Mouse (Mus musculus) bone marrow macrophage, adult 2 months (primary cell): Measurements from ENCODE around the gene Rab11fip5. TPM values are rescaled to one million over a fixed set of nuclear protein-coding genes. Genes with fewer than 3 reads are reported as not detected.

Source experiments
- H3K27ac ChIP-seq: 2 replicates; pipeline ENCODE4 v1.5.1; 2012; ENCODE audit warnings: low read depth, low read length; ENCODE audit not compliant: insufficient read depth
- H3K4me1 ChIP-seq: 2 replicates; pipeline ENCODE4 v1.6.1; 2012; ENCODE audit warnings: low read length; ENCODE audit not compliant: control insufficient read depth, insufficient read depth
- H3K4me3 ChIP-seq: 2 replicates; pipeline ENCODE4 v1.5.1; 2012; ENCODE audit warnings: mild to moderate bottlenecking, low read length, moderate library complexity; ENCODE audit not compliant: insufficient read depth
- CTCF ChIP-seq: IDR thresholded peaks from 2 replicates; pipeline ENCODE4 v1.5.1; 2012; ENCODE audit warnings: low read depth, mild to moderate bottlenecking, low read length, moderate library complexity
- POLR2A ChIP-seq: IDR thresholded peaks from 2 replicates; pipeline ENCODE4 v1.6.1; 2012; ENCODE audit warnings: mild to moderate bottlenecking, low read depth, low read length, borderline replicate concordance
- polyA plus RNA-seq: library from polyadenylated mRNA; stranded (reverse); fragments of >200 nt; gene quantifications from 2 replicates; pipeline ENCODE4 v1.2.4, GENCODE M21; 2012; ENCODE audit not compliant: missing spikeins, insufficient read depth, insufficient read length

The Rab11fip5 gene
- polyA plus RNA-seq, 1 experiment = 160 TPM

- Histone ChIP-seq H3K4me1 (peaks cover 26% of the 10 kb centered on the region), H3K27ac (no peak overlapping the region), H3K4me3 (no peak overlapping the region)
- TF ChIP-seq CTCF (no peak), POLR2A (no peak)
Measured at GRCm38 (mm10) chr6:85294004-85294379, 80.4 kb downstream of the Rab11fip5 start.

GRCm38 (mm10) chr6:85293255-85294003, 81.0 kb downstream of the Rab11fip5 start:
- Histone ChIP-seq H3K4me1 (peaks cover 26% of the 10 kb centered on the region), H3K4me3 (no peak overlapping the region), H3K27ac (no peak overlapping the region)
- TF ChIP-seq POLR2A (no peak), CTCF (no peak)

GRCm38 (mm10) chr6:85290869-85291824, 83.3 kb downstream of the Rab11fip5 start:
- H3K27ac ChIP-seq = 0 out of 2 replicates have a peak overlapping the region, but pooled peaks have one; percentile 23
- peaks cover 18% of the 10 kb centered on the region for H3K4me1 ChIP-seq
- TF ChIP-seq CTCF (peak; percentile 98), POLR2A (no peak)
- H3K4me3 ChIP-seq = no peak overlapping the region

- TF ChIP-seq CTCF (no peak), POLR2A (no peak)
- Histone ChIP-seq H3K4me1 (peaks cover 1% of the 10 kb centered on the region), H3K27ac (no peak overlapping the region), H3K4me3 (no peak overlapping the region)
Measured at GRCm38 (mm10) chr6:85288193-85288857, 86.1 kb downstream of the Rab11fip5 start.

- TF ChIP-seq POLR2A (no peak), CTCF (no peak)
- no peaks in the 10 kb centered on the region for H3K4me1 ChIP-seq
- no peak overlapping the region for H3K27ac ChIP-seq
- H3K4me3 ChIP-seq = no peak overlapping the region
Measured at GRCm38 (mm10) chr6:85286283-85287047, 88.0 kb downstream of the Rab11fip5 start.

Other genes starting within 250 kb of the Rab11fip5 start
- 26.6 and 32.9 TPM in 2 replicates for gene Spr, start 236.9 kb downstream of the Rab11fip5 start, polyA plus RNA-seq
- gene Emx1, start 187.2 kb downstream of the Rab11fip5 start, polyA plus RNA-seq = not detected in 2 replicates
- 14.2 and 15.2 TPM in 2 replicates for gene Sfxn5, start 41.2 kb downstream of the Rab11fip5 start, polyA plus RNA-seq
- not detected in 2 replicates for gene Noto, start 49.3 kb upstream of the Rab11fip5 start, polyA plus RNA-seq
- 7.4 and 9.1 TPM in 2 replicates for gene Smyd5, start 57.4 kb upstream of the Rab11fip5 start, polyA plus RNA-seq
- gene Cct7, start 76.9 kb upstream of the Rab11fip5 start, polyA plus RNA-seq = 89.3 and 96.7 TPM in 2 replicates
- 8.0 and 9.7 TPM in 2 replicates for gene Pradc1, start 77.3 kb upstream of the Rab11fip5 start, polyA plus RNA-seq
- gene Fbxo41, start 128.4 kb upstream of the Rab11fip5 start, polyA plus RNA-seq = not detected in 2 replicates
- not detected in 2 replicates for gene Egr4, start 139.0 kb upstream of the Rab11fip5 start, polyA plus RNA-seq
- gene Alms1, start 212.9 kb upstream of the Rab11fip5 start, polyA plus RNA-seq = 2.8 and 2.9 TPM in 2 replicates